Mouse (Mus musculus) small intestine, adult 10 weeks (tissue): ENCODE measurements around the gene Gm3047. TPM values are rescaled to one million over a fixed set of nuclear protein-coding genes. Genes with fewer than 3 reads are reported as not detected.

Experiments
- polyA plus RNA-seq: library from polyadenylated mRNA; stranded (reverse); fragments of 350-450 nt; fragmentation: Illumina TruSeq; extraction: RNeasy Lipid Tissue Mini Kit (QIAGEN cat#74804); gene quantifications from one replicate; pipeline ENCODE4 v1.2.3, GENCODE M21; 2014; ENCODE audit warnings: low replicate concordance

The Gm3047 gene
- not detected for polyA plus RNA-seq

GRCm38 (mm10) chr14:4555105-4555504 lies at the start of gene Gm3047:
Gene Gm3047 (plus strand): TSS chr14:4555405.

Other genes starting within 250 kb of the Gm3047 start
- not detected for gene Gm3149, start 238.1 kb upstream of the Gm3047 start, polyA plus RNA-seq
- gene 2610042L04Rik, start 220.6 kb upstream of the Gm3047 start, polyA plus RNA-seq, result 0.63 TPM
- gene Gm3159, start 157.9 kb upstream of the Gm3047 start, polyA plus RNA-seq, result not detected
- 0.26 TPM for gene Gm3164, start 140.0 kb upstream of the Gm3047 start, polyA plus RNA-seq
- gene Gm3173, start 124.4 kb upstream of the Gm3047 start, polyA plus RNA-seq, result 2.0 TPM
- gene Gm3182, start 73.7 kb upstream of the Gm3047 start, polyA plus RNA-seq, result not detected
- gene Gm8159, start 76.9 kb downstream of the Gm3047 start, polyA plus RNA-seq, result not detected
- gene Gm3239, start 108.8 kb downstream of the Gm3047 start, polyA plus RNA-seq, result not detected
- gene Gm7876, start 153.8 kb downstream of the Gm3047 start, polyA plus RNA-seq, result not detected
- not detected for gene Gm3252, start 171.4 kb downstream of the Gm3047 start, polyA plus RNA-seq
- gene Gm9602, start 220.9 kb downstream of the Gm3047 start, polyA plus RNA-seq, result not detected